Mouse (Mus musculus) embryo, embryonic 11.5 days (tissue): ENCODE data around the gene Gm5617.
"Not testable (repeated sequence)": the region's sequence is repeated elsewhere in the genome, so short reads cannot be mapped to it uniquely, and the experiment has no call there.

Experiments
- DNase-seq: peaks from one replicate; pipeline ENCODE4 v3.0.0-alpha.2; 2012; ENCODE audit warnings: low read depth, low spot score

The Gm5617 gene

DNA sequence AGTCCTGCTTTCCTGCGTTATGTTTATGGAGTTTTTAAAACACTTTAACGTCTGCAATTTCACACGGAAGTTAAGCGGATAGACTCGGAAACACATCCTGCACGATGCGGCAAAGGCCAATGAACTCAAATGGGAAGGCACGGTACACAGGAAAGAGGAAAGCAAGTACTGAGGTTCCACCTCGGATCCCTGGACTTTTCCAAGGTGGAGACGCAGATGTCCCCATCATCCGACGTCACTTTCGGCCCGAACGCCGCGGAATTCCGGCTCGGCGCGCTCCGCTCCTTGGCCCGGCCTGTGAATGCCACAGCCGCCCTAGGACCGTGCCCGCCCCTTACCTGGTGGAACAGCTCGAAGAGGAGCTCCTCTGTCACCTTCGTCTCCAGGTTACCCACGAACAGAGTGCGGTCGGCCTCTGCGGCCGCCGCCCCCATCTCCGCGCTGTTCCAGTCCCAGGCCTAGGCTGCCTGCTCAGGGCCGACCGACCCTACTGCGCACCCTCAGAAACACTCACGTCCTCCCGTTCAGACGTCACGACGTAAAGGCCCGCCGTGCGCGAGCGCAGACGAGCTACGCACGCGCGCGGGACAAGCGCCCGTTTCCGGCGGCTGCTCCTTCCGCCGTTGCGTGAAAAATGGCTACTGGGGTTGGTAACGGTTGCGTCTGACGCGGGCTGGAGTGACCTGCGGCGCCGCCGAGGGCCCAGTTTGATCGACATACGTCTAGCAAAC, at the start of gene Gm5617, which contains the start of gene Rbm7:
TSS of gene Gm5617 (plus strand) at position 626 of the 731 bp plus-strand sequence.
TSS of gene Rbm7 (minus strand) at position 483 of the 731 bp plus-strand sequence.
- peak; percentile 93 for DNase-seq

DNA sequence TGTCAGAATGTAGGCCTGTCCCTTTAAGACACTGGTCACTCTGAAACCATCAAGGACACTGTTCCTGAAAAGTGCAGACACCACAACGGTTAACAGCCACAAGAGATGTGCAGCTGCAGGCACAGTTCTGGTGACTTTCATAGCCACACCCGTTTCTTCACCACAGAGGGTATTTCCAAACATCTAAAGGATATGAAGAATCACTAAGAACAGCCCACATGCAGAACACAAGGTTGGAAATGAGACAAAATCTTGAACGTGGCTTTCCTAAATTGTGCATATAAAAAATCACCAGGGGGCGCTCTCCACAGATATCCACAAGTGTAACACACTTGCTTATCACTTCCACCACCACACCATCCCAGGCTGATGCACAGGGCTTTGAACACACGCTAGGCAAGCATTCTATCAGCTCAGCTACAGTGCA, 47.4 kb upstream of the Gm5617 start:
- peak; percentile 11 for DNase-seq

DNA sequence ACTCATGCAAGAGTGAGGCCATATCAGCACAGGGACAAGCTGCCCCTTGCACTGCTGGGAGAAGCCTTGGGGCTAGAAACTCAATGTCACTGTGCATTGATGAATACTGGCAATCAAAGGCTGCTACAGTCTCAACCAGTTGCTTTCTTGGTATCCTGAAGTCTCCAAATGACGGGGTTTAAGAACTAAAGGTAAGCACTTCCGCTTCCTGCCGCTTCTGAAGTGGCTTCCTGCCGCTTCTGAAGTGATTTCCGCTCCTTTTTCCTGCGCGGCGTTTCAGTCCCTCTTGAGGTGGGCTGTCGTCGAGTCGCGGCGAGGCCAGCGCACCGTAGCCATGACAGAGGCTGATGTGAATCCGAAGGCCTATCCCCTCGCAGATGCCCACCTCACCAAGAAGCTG, 45.2 kb upstream of the Gm5617 start:
- no peak for DNase-seq

- DNase-seq = no peak
Measured at GRCm38 (mm10) chr9:48455961-48456360, 39.3 kb upstream of the Gm5617 start.

GRCm38 (mm10) chr9:48458879-48459278, 36.4 kb upstream of the Gm5617 start:
- no peak for DNase-seq

- DNase-seq = no peak
Measured at GRCm38 (mm10) chr9:48459391-48459790, 35.9 kb upstream of the Gm5617 start.

DNA sequence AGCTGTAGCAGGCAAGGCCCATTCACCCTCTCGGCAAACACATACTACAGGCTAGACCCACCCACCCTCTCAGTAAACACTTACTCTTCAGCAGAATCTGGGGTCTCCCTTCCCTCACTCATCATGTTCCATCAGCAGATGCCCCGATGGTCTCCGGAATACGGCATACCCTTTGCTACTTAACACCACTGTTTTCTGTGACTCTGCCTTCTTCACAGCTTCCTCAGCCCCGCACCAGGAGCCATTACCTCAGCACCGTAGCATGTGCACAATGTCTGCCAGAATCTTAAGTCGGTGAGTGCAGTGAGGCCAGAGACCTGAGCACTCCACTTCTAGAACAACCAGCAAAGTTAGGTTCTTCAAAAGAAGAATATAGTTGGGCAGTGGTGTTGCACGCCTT, 34.5 kb upstream of the Gm5617 start:
- no peak for DNase-seq

- no peak for DNase-seq
Measured at GRCm38 (mm10) chr9:48461545-48461944, 33.7 kb upstream of the Gm5617 start.

DNA sequence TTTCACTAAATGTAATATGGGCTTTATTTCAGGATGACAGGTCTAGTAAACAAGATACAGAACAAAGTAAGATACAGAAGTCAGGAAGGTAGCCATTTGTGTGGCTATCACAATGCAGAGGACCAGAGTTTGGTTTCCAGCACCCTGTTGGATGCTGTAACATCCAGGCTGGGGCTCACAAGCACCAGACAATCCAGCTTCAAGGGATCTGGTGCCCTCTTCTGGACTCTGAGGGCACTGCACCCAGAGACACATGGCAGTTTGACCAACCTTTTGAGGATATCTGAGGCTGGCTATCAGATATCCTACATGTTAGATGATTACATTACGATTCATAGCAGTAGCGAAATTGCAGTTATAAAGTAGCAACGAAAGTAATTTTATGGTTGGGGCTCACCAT, 29.6 kb upstream of the Gm5617 start:
- DNase-seq = no peak

- no peak for DNase-seq
Measured at GRCm38 (mm10) chr9:48466804-48467203, 28.4 kb upstream of the Gm5617 start.

DNA sequence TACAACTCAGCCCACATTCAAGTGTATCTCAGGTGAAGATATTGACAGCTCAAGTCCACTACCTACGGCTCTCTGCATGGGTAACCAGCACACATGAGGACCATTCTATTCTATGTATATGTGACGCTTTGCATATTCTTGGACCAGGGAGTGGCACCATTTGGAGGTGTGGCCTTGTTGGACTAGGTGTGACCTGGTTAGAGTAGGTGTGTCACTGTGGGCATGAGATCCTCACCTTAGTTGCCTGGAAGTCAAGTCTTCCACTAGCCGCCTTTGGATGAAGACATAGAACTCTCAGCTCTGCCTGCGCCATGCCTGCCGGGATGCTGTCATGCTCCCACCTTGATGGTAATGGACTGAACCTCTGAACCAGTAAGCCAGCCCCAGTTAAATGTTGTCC, 27.8 kb upstream of the Gm5617 start:
- not testable (repeated sequence) for DNase-seq

DNA sequence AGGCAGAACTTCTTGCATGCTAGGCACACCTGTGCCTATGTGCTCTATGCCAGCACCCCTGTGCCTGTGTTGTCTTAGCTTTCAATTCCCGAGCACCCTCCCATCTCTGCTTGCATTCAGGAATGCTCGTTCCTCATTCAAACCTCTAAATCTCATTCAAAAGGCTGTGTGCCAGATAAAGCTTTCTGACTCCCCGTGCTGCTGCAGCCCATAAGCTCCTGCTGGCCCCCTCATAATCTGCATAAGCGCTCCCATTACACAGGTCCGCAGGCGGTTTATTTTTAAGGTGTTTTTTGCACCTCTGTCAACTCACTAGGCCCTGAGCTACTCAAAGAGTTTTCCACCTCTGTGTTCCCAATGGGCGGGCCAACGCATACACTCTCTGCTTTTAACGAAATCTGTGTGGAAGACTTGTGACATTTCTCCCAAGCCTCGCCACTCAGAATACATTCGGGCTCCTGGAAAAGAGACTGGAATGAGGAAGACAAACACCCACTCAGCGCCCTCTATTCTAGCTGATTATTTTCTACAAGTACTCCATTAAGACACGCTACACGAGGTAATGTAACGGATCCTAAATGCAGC, 22.7 kb upstream of the Gm5617 start:
- DNase-seq = no peak

DNA sequence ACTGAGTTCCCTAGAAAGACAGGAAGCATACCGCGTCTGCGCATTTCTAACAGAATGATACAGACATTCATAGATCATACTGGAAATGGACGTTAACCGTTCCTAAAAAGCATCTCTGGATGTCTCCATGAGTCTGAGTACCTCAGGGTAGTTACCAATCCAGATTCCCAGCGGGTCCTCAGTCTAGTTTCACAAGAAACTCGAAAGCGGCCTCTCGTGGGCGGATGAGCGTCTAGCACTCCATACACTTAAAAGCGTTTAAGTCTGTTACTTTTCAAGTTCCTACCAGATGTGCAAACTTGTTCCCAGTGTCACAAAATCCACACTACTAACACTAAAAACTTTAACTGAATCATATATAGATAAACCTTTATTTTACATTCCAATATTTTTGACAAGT, 22.1 kb upstream of the Gm5617 start:
- DNase-seq = no peak

- no peak for DNase-seq
Measured at GRCm38 (mm10) chr9:48474367-48474766, 20.9 kb upstream of the Gm5617 start.

DNA sequence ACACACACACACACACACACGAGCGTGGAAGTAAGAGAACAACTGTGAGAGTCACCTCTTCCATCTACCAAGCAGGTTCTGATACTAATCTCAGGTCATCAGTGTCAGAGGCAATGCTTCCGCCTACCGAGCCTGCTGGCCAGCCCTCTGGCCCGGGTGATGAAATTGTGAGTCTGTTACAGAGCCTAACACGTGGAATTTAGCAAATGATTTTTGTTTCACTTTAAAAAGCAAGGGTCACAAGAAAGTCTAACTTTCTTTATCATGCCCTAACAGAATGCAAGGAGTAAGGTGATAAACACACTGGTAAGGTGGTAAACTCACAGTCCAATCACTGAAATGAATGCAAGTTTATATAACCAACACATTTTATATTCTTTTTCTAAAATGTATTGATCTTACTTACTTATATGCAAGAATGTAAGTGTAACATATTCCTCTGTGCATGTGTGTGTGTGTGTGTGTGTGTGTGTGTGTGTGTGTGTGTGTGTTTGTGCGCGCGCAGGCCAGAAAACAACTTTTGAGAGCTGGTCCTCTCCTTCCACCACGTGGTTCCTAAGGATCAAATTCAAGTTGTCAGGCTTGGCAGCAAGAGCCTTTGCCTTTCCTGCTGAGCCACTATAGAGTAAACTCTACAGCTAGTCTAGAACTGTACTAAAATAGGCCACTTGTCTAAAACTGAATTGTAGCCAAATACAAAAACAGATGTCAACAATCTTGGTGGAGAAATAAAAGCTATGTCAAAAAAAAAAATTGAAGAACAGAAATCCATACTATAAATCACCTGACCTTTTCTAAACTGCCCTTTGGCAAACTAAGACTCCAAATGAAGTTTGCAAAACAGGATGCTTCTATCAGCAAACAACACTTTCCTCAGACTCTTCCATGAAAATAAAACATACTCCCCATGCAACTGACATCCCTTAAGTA, 18.7 kb upstream of the Gm5617 start:
- DNase-seq = no peak

GRCm38 (mm10) chr9:48478808-48479207, 16.4 kb upstream of the Gm5617 start:
- DNase-seq = no peak

DNA sequence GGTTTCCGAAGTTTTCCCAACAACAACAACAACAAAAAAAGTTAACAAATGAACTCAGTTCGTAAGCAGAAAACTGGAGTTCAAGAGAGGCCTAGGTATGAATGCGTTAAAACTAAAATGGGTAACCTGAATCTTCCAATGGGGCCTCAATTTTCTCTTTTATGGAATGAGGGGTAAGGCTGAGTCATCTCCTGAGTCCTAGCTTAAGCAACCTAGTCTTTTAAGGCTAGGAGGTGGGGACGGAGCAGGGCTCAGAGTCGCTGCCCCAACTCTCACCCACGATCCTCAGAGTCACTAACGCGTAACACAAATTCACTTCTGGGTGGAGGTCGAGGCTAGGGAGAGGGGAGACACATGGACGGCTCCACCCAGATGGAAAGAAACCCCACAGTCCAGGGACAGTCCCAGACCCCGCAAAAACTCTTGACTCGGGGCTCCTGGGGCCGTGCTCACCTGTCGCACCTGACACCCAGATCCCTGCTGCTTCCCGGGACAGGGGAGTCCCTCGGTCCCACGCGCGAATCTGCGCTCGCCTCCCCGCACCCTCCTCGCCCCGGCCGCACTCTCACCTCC, 15.3 kb upstream of the Gm5617 start:
- DNase-seq = no peak

- DNase-seq = peak; percentile 89
Measured at GRCm38 (mm10) chr9:48480411-48481213, 14.6 kb upstream of the Gm5617 start, which contains the start of gene Rexo2. Gene Rexo2, minus strand, starts transcription at chr9:48480623.

GRCm38 (mm10) chr9:48481214-48482134, 13.8 kb upstream of the Gm5617 start:
- DNase-seq = no peak

- DNase-seq = peak; percentile 23
Measured at GRCm38 (mm10) chr9:48495548-48495932, 298 bp downstream of the Gm5617 start.
